Mouse (Mus musculus) midbrain, embryonic 13.5 days (tissue): ENCODE results near the gene Man2b2. TPM values are rescaled to one million over a fixed set of nuclear protein-coding genes. Genes with fewer than 3 reads are reported as not detected.
A peak's percentile ranks its signal among the peaks of the same experiment; 100 is the strongest.

Experiments
- ATAC-seq: fragments of 200-750 bp; cut with Nextera tagmentation; 2 replicates; pipeline ENCODE4 v1.8.0; 2017; ENCODE audit warnings: mild to moderate bottlenecking, moderate TSS enrichment, moderate library complexity
- H3K27ac ChIP-seq: fragments of 300-500 bp; sonication (generic); 2 replicates; pipeline ENCODE4 v1.5.1; 2015; ENCODE audit warnings: inconsistent platforms, mild to moderate bottlenecking, moderate library complexity
- H3K27me3 ChIP-seq: fragments of 300-500 bp; sonication (generic); 2 replicates; pipeline ENCODE4 v1.6.1; 2015; ENCODE audit warnings: mild to moderate bottlenecking, inconsistent platforms
- H3K36me3 ChIP-seq: fragments of 300-500 bp; sonication (generic); 2 replicates; pipeline ENCODE4 v1.6.1; 2015; ENCODE audit warnings: mild to moderate bottlenecking, inconsistent platforms
- H3K4me1 ChIP-seq: fragments of 300-500 bp; sonication (generic); replicated peaks from 2 replicates; pipeline ENCODE4 v1.6.1; 2015; ENCODE audit warnings: inconsistent platforms
- H3K4me2 ChIP-seq: fragments of 300-500 bp; sonication (generic); replicated peaks from 2 replicates; pipeline ENCODE4 v1.6.1; 2015; ENCODE audit warnings: moderate library complexity, mild to moderate bottlenecking, inconsistent platforms
- H3K4me3 ChIP-seq: fragments of 300-500 bp; sonication (generic); replicated peaks from 2 replicates; pipeline ENCODE4 v1.5.1; 2015; ENCODE audit warnings: mild to moderate bottlenecking, inconsistent platforms
- H3K9ac ChIP-seq: fragments of 300-500 bp; sonication (generic); replicated peaks from 2 replicates; pipeline ENCODE4 v1.6.1; 2015; ENCODE audit warnings: mild to moderate bottlenecking, inconsistent platforms
- H3K9me3 ChIP-seq: fragments of 300-500 bp; sonication (generic); 2 replicates; pipeline ENCODE4 v1.6.1; 2016; ENCODE audit warnings: mild to moderate bottlenecking, inconsistent platforms
- WGBS: fragments of 180-500 bp; shearing (Covaris S2); methylation state at CpG from one replicate; pipeline ENCODE4 v1.1.7; 2015; 5-methylcytosine and 5-hydroxymethylcytosine counted together
- polyA plus RNA-seq: library from polyadenylated mRNA; unstranded; fragments of >200 nt; fragmentation: Nextera tagmentation; extraction: Ambion mirVana; gene quantifications from 2 replicates; pipeline ENCODE4 v1.2.1, GENCODE M21; 2015

Gene Man2b2
- polyA plus RNA-seq, 1 experiment from 2014 or later: 10.2 TPM

DNA sequence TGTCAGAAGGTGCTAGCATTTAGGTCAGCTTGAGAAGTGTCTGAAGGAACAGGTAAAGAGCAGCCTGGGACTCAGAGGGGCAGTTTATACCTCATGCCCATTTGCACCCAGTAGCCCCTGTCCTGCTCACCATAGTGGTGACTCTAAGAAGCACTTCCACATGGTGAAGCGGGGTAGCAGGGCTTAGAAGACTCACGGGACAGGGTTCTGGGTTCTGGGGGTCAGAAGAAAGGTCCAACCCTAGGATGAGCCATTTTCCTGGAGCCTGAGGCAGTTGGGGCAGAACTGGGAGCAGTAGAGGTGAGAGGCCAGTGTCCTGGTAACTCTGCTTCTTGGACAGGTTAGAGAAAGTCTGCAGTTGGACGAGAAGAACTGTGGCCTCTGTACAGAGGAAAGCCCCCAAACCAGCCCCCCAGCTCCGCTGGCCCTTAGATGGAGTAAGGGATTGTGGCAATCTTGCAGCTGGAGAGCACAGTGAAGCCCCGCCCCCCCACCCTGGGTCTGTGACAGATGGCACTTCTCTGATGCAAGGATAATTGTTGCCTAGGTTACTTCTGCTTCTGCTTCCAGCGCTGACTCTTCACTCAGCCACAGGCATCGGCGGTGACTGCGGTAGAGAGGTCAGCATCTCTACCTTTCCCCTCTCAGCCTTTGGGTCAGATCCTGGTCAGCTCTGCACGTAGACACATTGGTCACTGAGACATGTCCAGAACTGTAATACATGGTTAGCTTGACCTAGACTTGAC is 63.3 kb downstream of the Man2b2 start:
- H3K9ac ChIP-seq: no peak overlapping the region
- H3K4me2 ChIP-seq: 0 out of 2 replicates have a peak overlapping the region, but pooled peaks have one; percentile 25
- H3K4me1 ChIP-seq: peaks cover 15% of the 10 kb centered on the region
- WGBS: 28% methylated on average over 10 of the region's 10 CpGs
- H3K4me3 ChIP-seq: no peak overlapping the region
- no peaks in the 10 kb centered on the region for H3K36me3 ChIP-seq
- 0 out of 2 replicates have a peak, but pooled peaks cover 3% of the 10 kb centered on the region for H3K27me3 ChIP-seq
- H3K27ac ChIP-seq: peak overlapping the region; percentile 45
- ATAC-seq: peak; percentile 90
- H3K9me3 ChIP-seq: no peaks in the 10 kb centered on the region

DNA sequence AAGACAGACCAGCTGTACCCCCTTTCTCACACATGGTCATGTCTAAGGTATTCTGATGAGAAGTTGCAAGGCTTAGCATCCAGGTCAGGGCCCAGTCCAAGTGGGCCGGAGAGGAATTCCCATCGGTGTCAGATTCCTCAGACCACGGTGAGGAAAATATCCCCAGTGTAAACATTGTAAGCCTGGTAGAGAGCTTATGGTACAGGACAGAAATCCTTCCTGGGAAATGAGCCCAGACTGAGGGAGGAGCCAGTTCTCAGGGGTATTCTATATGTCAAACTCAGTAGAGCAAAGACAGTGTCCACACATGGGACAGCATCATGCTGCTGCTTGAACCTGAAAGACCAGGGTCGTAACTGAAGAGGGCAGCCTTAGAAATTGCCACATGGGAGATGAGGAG is 70.6 kb downstream of the Man2b2 start:
- H3K9me3 ChIP-seq: no peaks in the 10 kb centered on the region
- no peaks in the 10 kb centered on the region for H3K27me3 ChIP-seq
- 79% methylated on average over 4 of the region's 4 CpGs for WGBS
- no peaks in the 10 kb centered on the region for H3K36me3 ChIP-seq
- no peak overlapping the region for H3K27ac ChIP-seq
- ATAC-seq: no peak
- no peak overlapping the region for H3K4me2 ChIP-seq
- no peaks in the 10 kb centered on the region for H3K4me1 ChIP-seq
- H3K4me3 ChIP-seq: no peak overlapping the region
- H3K9ac ChIP-seq: no peak overlapping the region

DNA sequence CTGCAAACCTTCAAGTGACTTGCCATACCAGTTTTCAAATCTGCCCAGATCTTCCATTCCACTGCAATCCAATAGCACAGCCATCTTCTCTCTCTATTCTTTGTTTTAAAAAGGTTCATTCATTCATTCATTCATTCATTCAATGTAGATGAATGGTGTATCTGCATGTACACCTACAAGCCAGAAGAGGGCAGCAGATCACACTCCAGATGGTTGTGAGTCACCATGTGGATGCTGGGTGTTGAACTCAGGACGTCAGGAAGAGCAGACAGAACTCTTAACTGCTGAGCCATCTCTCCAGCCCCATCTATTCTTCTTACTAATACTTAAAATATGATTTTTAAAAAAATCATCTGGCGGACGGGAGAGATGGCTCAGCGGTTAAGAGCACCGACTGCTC is 73.4 kb downstream of the Man2b2 start:
- Histone ChIP-seq H3K9ac (no peak overlapping the region), H3K36me3 (no peaks in the 10 kb centered on the region), H3K4me1 (no peaks in the 10 kb centered on the region), H3K4me2 (no peak overlapping the region), H3K27me3 (peaks cover 4% of the 10 kb centered on the region; the same call in 1 of the 2 replicates), H3K9me3 (no peaks in the 10 kb centered on the region), H3K4me3 (no peak overlapping the region), H3K27ac (no peak overlapping the region)
- 74% methylated on average over 5 of the region's 5 CpGs for WGBS
- no peak for ATAC-seq

Other genes starting within 250 kb of the Man2b2 start
- gene Tbc1d14, start 237.4 kb downstream of the Man2b2 start, polyA plus RNA-seq: 59.7 and 60.0 TPM in 2 replicates
- 39.4 and 40.5 TPM in 2 replicates for gene D5Ertd579e, start 134.6 kb downstream of the Man2b2 start, polyA plus RNA-seq
- gene Bloc1s4, start 82.0 kb downstream of the Man2b2 start, polyA plus RNA-seq: 23.7 and 27.6 TPM in 2 replicates
- 296 and 302 TPM in 2 replicates for gene Mrfap1, start 33.9 kb downstream of the Man2b2 start, polyA plus RNA-seq
- 11.3 and 12.2 TPM in 2 replicates for gene Ppp2r2c, start 37.9 kb upstream of the Man2b2 start, polyA plus RNA-seq
- 6.3 and 6.5 TPM in 2 replicates for gene Wfs1, start 158.6 kb upstream of the Man2b2 start, polyA plus RNA-seq